Mouse (Mus musculus) cerebellum, adult 18-20 months (tissue): ENCODE results near the gene Atp5e.

ENCODE experiments used
- DNase-seq, 2 experiments: peaks; one replicate each; pipeline ENCODE4 v3.0.0; 2021

Gene Atp5e

GRCm38 (mm10) chr2:174446492-174446891, 17.4 kb downstream of the Atp5e start:
- DNase-seq: no peak

GRCm38 (mm10) chr2:174445018-174445417, 18.9 kb downstream of the Atp5e start:
- no peak for DNase-seq

GRCm38 (mm10) chr2:174444359-174444758, 19.5 kb downstream of the Atp5e start:
- DNase-seq: no peak

GRCm38 (mm10) chr2:174443046-174443445, 20.9 kb downstream of the Atp5e start:
- no peak for DNase-seq

GRCm38 (mm10) chr2:174442460-174442859, 21.4 kb downstream of the Atp5e start:
- DNase-seq: no peak

GRCm38 (mm10) chr2:174441898-174442297, 22.0 kb downstream of the Atp5e start:
- DNase-seq: no peak

- no peak for DNase-seq
Observed at GRCm38 (mm10) chr2:174439961-174440360, 23.9 kb downstream of the Atp5e start.

GRCm38 (mm10) chr2:174439450-174439838, 24.5 kb downstream of the Atp5e start:
- no peak for DNase-seq

GRCm38 (mm10) chr2:174438737-174439449, 25.0 kb downstream of the Atp5e start, which contains the start of gene Ctsz:
Gene Ctsz, minus strand, starts transcription at chr2:174439039.
- peak; percentile 62 to 67 for DNase-seq

GRCm38 (mm10) chr2:174438181-174438580, 25.7 kb downstream of the Atp5e start:
- no peak for DNase-seq

- DNase-seq: no peak
Observed at GRCm38 (mm10) chr2:174437697-174437982, 26.3 kb downstream of the Atp5e start.

GRCm38 (mm10) chr2:174436916-174437696, 26.8 kb downstream of the Atp5e start:
- DNase-seq: no peak

GRCm38 (mm10) chr2:174436076-174436701, 27.7 kb downstream of the Atp5e start:
- no peak for DNase-seq

GRCm38 (mm10) chr2:174434943-174435342, 29.0 kb downstream of the Atp5e start:
- no peak for DNase-seq

- no peak for DNase-seq
Observed at GRCm38 (mm10) chr2:174428996-174429591, 34.8 kb downstream of the Atp5e start.

GRCm38 (mm10) chr2:174428076-174428835, 35.6 kb downstream of the Atp5e start:
- DNase-seq: no peak

GRCm38 (mm10) chr2:174426856-174427255, 37.0 kb downstream of the Atp5e start:
- no peak for DNase-seq

GRCm38 (mm10) chr2:174424301-174425085, 39.4 kb downstream of the Atp5e start:
- DNase-seq: no peak

GRCm38 (mm10) chr2:174421107-174421506, 42.8 kb downstream of the Atp5e start:
- DNase-seq: no peak

GRCm38 (mm10) chr2:174415731-174416310, 48.1 kb downstream of the Atp5e start, which contains the start of gene Nelfcd:
Gene Nelfcd, plus strand, starts transcription at chr2:174415804.
- DNase-seq: peak; percentile 92 to 96

- no peak for DNase-seq
Observed at GRCm38 (mm10) chr2:174415001-174415730, 48.7 kb downstream of the Atp5e start.
